In genomic region chr16:13189430-13190107, GRCm38 (mm10) we compare ENCODE assay signal across 8 mouse cellular contexts.
DNase-seq lines count a peak whose midpoint lies in the region; TF ChIP-seq lines count a peak whose summit lies in the region.

No protein-coding gene starts in this region.

- no peaks in the 10 kb centered on the region for H3K27me3 ChIP-seq in kidney, adult 2 months (replicated peaks; ENCODE audit: control insufficient read depth, insufficient read depth, low read length)

- peak overlapping the region; percentile 73 for H3K27ac ChIP-seq in kidney, adult 2 months (ENCODE audit: insufficient read depth, low read depth, low read length)

- no peak for TF ChIP-seq CTCF in kidney, adult 2 months (conservative IDR thresholded peaks at IDR 0.05; ENCODE audit: insufficient read depth, insufficient read length, low read depth, low read length)

- intact Hi-C loops in gastrocnemius, postnatal 14 days (cut with DNase I; ENCODE audit: low total_unique reads): no loop called here

- 21% methylated on average over 12 of the region's 12 CpGs for WGBS in kidney, adult 2 months

- H3K4me1 ChIP-seq in kidney, adult 2 months (ENCODE audit: control insufficient read depth, insufficient read depth, low read length): peaks cover 21% of the 10 kb centered on the region; the same call in 1 of the 2 replicates

- no peaks in the 10 kb centered on the region for H3K36me3 ChIP-seq in kidney, adult 2 months (ENCODE audit: control insufficient read depth, insufficient read depth, low read length)

- TF ChIP-seq POLR2A in kidney, adult 2 months (IDR thresholded peaks at IDR 0.05; ENCODE audit: low read depth, low read length): no peak

- peak; percentile 80 for DNase-seq in gastrocnemius, adult 18-20 months (ENCODE audit: low spot score)
- DNase-seq in gastrocnemius, postnatal 4 days (ENCODE audit: low spot score in 2 of 2): no peak
- peak; percentile 30 for DNase-seq in gastrocnemius, postnatal 14 days
- DNase-seq in kidney, adult 2 months: peak; percentile 76
- DNase-seq in lung, postnatal 25 days (ENCODE audit: low spot score): peak; percentile 70
- no peak for DNase-seq in frontal cortex, postnatal 10 days (ENCODE audit: low spot score in 2 of 2)
- DNase-seq in layer of hippocampus, adult 9-11 months: no peak
- DNase-seq in thymus, postnatal 25 days: no peak

- H3K4me3 ChIP-seq in kidney, adult 2 months (ENCODE audit: insufficient read depth, low read depth, low read length): no peak overlapping the region

Comparison
In these comparisons a context has a peak if more than half of its experiments do, and no peak if none do; other contexts are left out.
1. DNase-seq: peak in gastrocnemius, adult 18-20 months (single experiment), gastrocnemius, postnatal 14 days (single experiment), kidney, adult 2 months (single experiment) and lung, postnatal 25 days (single experiment); none in gastrocnemius, postnatal 4 days (0 of 2), frontal cortex, postnatal 10 days (0 of 2), layer of hippocampus, adult 9-11 months (single experiment) and thymus, postnatal 25 days (single experiment).